Mouse (Mus musculus) liver, adult 2 months (tissue): Measurements from ENCODE around the gene Ttyh3. TPM values are rescaled to one million over a fixed set of nuclear protein-coding genes. Genes with fewer than 3 reads are reported as not detected.

Experiments used
- DNase-seq: peaks from one replicate; pipeline ENCODE4 v3.0.0-alpha.2; 2011; ENCODE audit warnings: low read depth, low spot score; ENCODE audit errors: extremely low read depth
- H3K27ac ChIP-seq: fragments of 200-500 bp; replicated peaks from 2 replicates; pipeline ENCODE4 v1.5.1; 2012; ENCODE audit warnings: low read depth, mild to moderate bottlenecking, control low read depth, inconsistent platforms, low read length; ENCODE audit not compliant: insufficient read depth
- H3K27me3 ChIP-seq: fragments of 200-500 bp; 2 replicates; pipeline ENCODE4 v1.6.1; 2012; ENCODE audit warnings: mild to moderate bottlenecking, moderate library complexity, low read length, inconsistent platforms; ENCODE audit not compliant: control insufficient read depth, insufficient read depth
- H3K36me3 ChIP-seq: fragments of 200-500 bp; 2 replicates; pipeline ENCODE4 v1.6.1; 2012; ENCODE audit warnings: low read length, inconsistent platforms; ENCODE audit not compliant: control insufficient read depth, insufficient read depth
- H3K4me1 ChIP-seq: fragments of 200-500 bp; 2 replicates; pipeline ENCODE4 v1.6.1; 2011; ENCODE audit warnings: low read length; ENCODE audit not compliant: control insufficient read depth, insufficient read depth
- H3K4me3 ChIP-seq: fragments of 200-500 bp; 2 replicates; pipeline ENCODE4 v1.5.1; 2011; ENCODE audit warnings: low read depth, mild to moderate bottlenecking, control low read depth, low read length, moderate library complexity; ENCODE audit not compliant: insufficient read depth
- H3K79me2 ChIP-seq: fragments of 200-500 bp; 2 replicates; pipeline ENCODE4 v1.6.1; 2012; ENCODE audit warnings: inconsistent platforms, mild to moderate bottlenecking, low read length, moderate library complexity; ENCODE audit not compliant: control insufficient read depth, insufficient read depth
- H3K9ac ChIP-seq: fragments of 200-500 bp; 2 replicates; pipeline ENCODE4 v1.6.1; 2012; ENCODE audit warnings: low read depth, mild to moderate bottlenecking, control low read depth, inconsistent platforms, low read length
- CTCF ChIP-seq: fragments of 200-500 bp; IDR thresholded peaks from 2 replicates; pipeline ENCODE4 v1.5.1; 2011; ENCODE audit warnings: low read depth, low read length, control low read depth
- POLR2A ChIP-seq: fragments of 200-500 bp; IDR thresholded peaks from 2 replicates; pipeline ENCODE4 v1.6.1; 2011; ENCODE audit warnings: low read length, control low read depth; ENCODE audit not compliant: insufficient read depth; ENCODE audit errors: extremely low read depth
- WGBS: fragments of 180-500 bp; shearing (Covaris S2); methylation state at CpG from one replicate; pipeline ENCODE4 v1.1.7; 2018; 5-methylcytosine and 5-hydroxymethylcytosine counted together
- polyA plus RNA-seq: library from polyadenylated mRNA; depleted of rRNA; stranded (reverse); fragments of >200 nt; gene quantifications from 2 replicates; pipeline ENCODE4 v1.2.3, GENCODE M21; 2012
- total RNA-seq: library from RNA; depleted of rRNA; stranded (reverse); fragments of >200 nt; gene quantifications from 2 replicates; pipeline ENCODE4 v1.2.3, GENCODE M21; 2014

Ttyh3 gene
- total and polyA plus RNA-seq, 2 experiments: 1.9 to 8.6 TPM

GRCm38 (mm10) chr5:140644702-140645201, 4.1 kb downstream of the Ttyh3 start:
- no peak for TF ChIP-seq POLR2A
- no peak for TF ChIP-seq CTCF
- WGBS: 75% methylated on average over 15 of the region's 15 CpGs
- no peaks in the 10 kb centered on the region for H3K79me2 ChIP-seq
- H3K27ac ChIP-seq: no peak overlapping the region; the same call in 1 of the 2 replicates
- H3K36me3 ChIP-seq: no peaks in the 10 kb centered on the region
- peaks cover 10% of the 10 kb centered on the region for H3K4me1 ChIP-seq
- H3K9ac ChIP-seq: no peak overlapping the region
- no peaks in the 10 kb centered on the region for H3K27me3 ChIP-seq
- DNase-seq: no peak
- H3K4me3 ChIP-seq: no peak overlapping the region

- no peak overlapping the region for H3K4me3 ChIP-seq
- H3K4me1 ChIP-seq: peaks cover 8% of the 10 kb centered on the region
- H3K36me3 ChIP-seq: no peaks in the 10 kb centered on the region
- no peak overlapping the region for H3K9ac ChIP-seq
- TF ChIP-seq CTCF (0 out of 2 replicates have a peak, but pooled peaks have one; percentile 2), POLR2A (no peak)
- no peaks in the 10 kb centered on the region for H3K79me2 ChIP-seq
- DNase-seq: no peak
- no peak overlapping the region for H3K27ac ChIP-seq
- 88% methylated on average over 6 of the region's 6 CpGs for WGBS
- H3K27me3 ChIP-seq: no peaks in the 10 kb centered on the region
These were observed 4.6 kb downstream of the Ttyh3 start for GRCm38 (mm10) chr5:140644263-140644662.

GRCm38 (mm10) chr5:140642076-140642475, 6.8 kb downstream of the Ttyh3 start:
- WGBS: 72% methylated on average over 3 of the region's 3 CpGs
- no peak overlapping the region for H3K4me3 ChIP-seq
- no peaks in the 10 kb centered on the region; the same call in 1 of the 2 replicates for H3K4me1 ChIP-seq
- DNase-seq: peak; percentile 39
- H3K27ac ChIP-seq: 0 out of 2 replicates have a peak overlapping the region, but pooled peaks have one; percentile 32
- no peaks in the 10 kb centered on the region for H3K79me2 ChIP-seq
- H3K27me3 ChIP-seq: no peaks in the 10 kb centered on the region
- TF ChIP-seq POLR2A: no peak
- no peak for TF ChIP-seq CTCF
- H3K36me3 ChIP-seq: no peaks in the 10 kb centered on the region
- no peak overlapping the region for H3K9ac ChIP-seq

GRCm38 (mm10) chr5:140641254-140641928, 7.4 kb downstream of the Ttyh3 start:
- no peak overlapping the region for H3K27ac ChIP-seq
- H3K27me3 ChIP-seq: no peaks in the 10 kb centered on the region
- H3K4me3 ChIP-seq: no peak overlapping the region
- no peaks in the 10 kb centered on the region; the same call in 1 of the 2 replicates for H3K4me1 ChIP-seq
- no peaks in the 10 kb centered on the region for H3K36me3 ChIP-seq
- H3K9ac ChIP-seq: no peak overlapping the region
- no peaks in the 10 kb centered on the region for H3K79me2 ChIP-seq
- TF ChIP-seq POLR2A (no peak), CTCF (no peak)
- 86% methylated on average over 10 of the region's 10 CpGs for WGBS
- DNase-seq: no peak

- no peaks in the 10 kb centered on the region; the same call in 1 of the 2 replicates for H3K4me1 ChIP-seq
- H3K4me3 ChIP-seq: no peak overlapping the region
- H3K36me3 ChIP-seq: no peaks in the 10 kb centered on the region
- no peaks in the 10 kb centered on the region for H3K27me3 ChIP-seq
- no peaks in the 10 kb centered on the region for H3K79me2 ChIP-seq
- TF ChIP-seq CTCF: no peak
- no peak for TF ChIP-seq POLR2A
- H3K9ac ChIP-seq: no peak overlapping the region
- no peak for DNase-seq
- H3K27ac ChIP-seq: no peak overlapping the region
- 71% methylated on average over 2 of the region's 2 CpGs for WGBS
These were observed 8.0 kb downstream of the Ttyh3 start for GRCm38 (mm10) chr5:140640812-140641211.

GRCm38 (mm10) chr5:140639871-140640270, 9.0 kb downstream of the Ttyh3 start:
- Histone ChIP-seq H3K27me3 (no peaks in the 10 kb centered on the region), H3K4me3 (no peak overlapping the region), H3K79me2 (no peaks in the 10 kb centered on the region), H3K4me1 (no peaks in the 10 kb centered on the region; the same call in 1 of the 2 replicates), H3K36me3 (no peaks in the 10 kb centered on the region), H3K27ac (no peak overlapping the region), H3K9ac (no peak overlapping the region)
- no peak for DNase-seq
- WGBS: 82% methylated on average over 14 of the region's 14 CpGs
- TF ChIP-seq CTCF (no peak), POLR2A (no peak)
